Mouse (Mus musculus) forebrain, embryonic 14.5 days (tissue): ENCODE measurements at regions not wholly inside any gene's neighbourhood (a gene's known extent, or its start where the extent isn't known, plus 50 kb on each side); places are given as distances from the start of the nearest gene placed in this dataset.

Experiments used
- ATAC-seq: fragments of 200-750 bp; cut with Nextera tagmentation; 2 replicates; pipeline ENCODE4 v1.8.0; 2017; ENCODE audit warnings: mild to moderate bottlenecking, moderate library complexity
- DNase-seq: peaks from one replicate; pipeline ENCODE4 v3.0.0-alpha.2; 2015; ENCODE audit warnings: low spot score
- H3K27ac ChIP-seq: fragments of 300-500 bp; sonication (generic); 2 replicates; pipeline ENCODE4 v1.5.1; 2014; ENCODE audit warnings: low read depth, mild to moderate bottlenecking, control low read depth, low read length, moderate library complexity
- H3K27me3 ChIP-seq: fragments of 300-500 bp; sonication (generic); replicated peaks from 2 replicates; pipeline ENCODE4 v1.6.1; 2014; ENCODE audit warnings: low read length, control low read depth, mixed read lengths; ENCODE audit not compliant: control insufficient read depth, insufficient read depth
- H3K36me3 ChIP-seq: fragments of 300-500 bp; sonication (generic); 2 replicates; pipeline ENCODE4 v1.6.1; 2014; ENCODE audit warnings: low read length, control low read depth; ENCODE audit not compliant: control insufficient read depth, insufficient read depth
- H3K4me1 ChIP-seq: fragments of 300-500 bp; sonication (generic); 2 replicates; pipeline ENCODE4 v1.6.1; 2014; ENCODE audit warnings: antibody characterized with exemption, low read length, control low read depth; ENCODE audit not compliant: control insufficient read depth, insufficient read depth
- H3K4me2 ChIP-seq: fragments of 300-500 bp; sonication (generic); 2 replicates; pipeline ENCODE4 v1.6.1; 2014; ENCODE audit warnings: mild to moderate bottlenecking, control low read depth, low read length
- H3K4me3 ChIP-seq: fragments of 300-500 bp; sonication (generic); 2 replicates; pipeline ENCODE4 v1.5.1; 2014; ENCODE audit warnings: low read depth, low read length, control low read depth
- H3K9ac ChIP-seq: fragments of 300-500 bp; sonication (generic); 2 replicates; pipeline ENCODE4 v1.6.1; 2014; ENCODE audit warnings: mild to moderate bottlenecking, low read length, control low read depth, moderate library complexity
- H3K9me3 ChIP-seq: fragments of 300-500 bp; sonication (generic); replicated peaks from 2 replicates; pipeline ENCODE4 v1.6.1; 2016; ENCODE audit warnings: low read length, control low read depth, mixed read lengths; ENCODE audit not compliant: control insufficient read depth
- WGBS: fragments of 180-500 bp; shearing (Covaris S2); extraction: QIAGEN DNeasy Blood & Tissue Kit; methylation state at CpG from one replicate; pipeline ENCODE4 v1.1.7; 2014; 5-methylcytosine and 5-hydroxymethylcytosine counted together

DNA sequence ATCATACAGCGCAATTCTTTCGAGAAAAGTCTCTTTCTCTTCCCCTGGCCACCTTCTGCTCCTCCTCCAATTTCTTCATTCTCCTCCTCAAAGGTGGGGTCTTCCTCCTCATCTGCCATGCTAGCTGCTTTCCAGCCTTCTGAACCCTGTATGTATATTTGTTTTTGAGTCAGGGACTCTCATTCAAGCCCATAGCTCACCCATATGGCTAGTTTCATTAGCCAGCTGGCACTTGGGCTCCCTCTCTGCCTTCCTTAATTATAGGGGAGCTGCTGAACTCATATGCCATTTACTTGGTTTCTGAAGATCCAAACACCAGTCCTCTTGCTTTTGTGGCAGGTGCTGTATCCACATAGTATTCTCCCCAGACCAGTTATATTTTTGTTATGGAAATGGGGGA is 160.8 kb upstream of the Otx2 start:
- peak; percentile 37 for DNase-seq

DNA sequence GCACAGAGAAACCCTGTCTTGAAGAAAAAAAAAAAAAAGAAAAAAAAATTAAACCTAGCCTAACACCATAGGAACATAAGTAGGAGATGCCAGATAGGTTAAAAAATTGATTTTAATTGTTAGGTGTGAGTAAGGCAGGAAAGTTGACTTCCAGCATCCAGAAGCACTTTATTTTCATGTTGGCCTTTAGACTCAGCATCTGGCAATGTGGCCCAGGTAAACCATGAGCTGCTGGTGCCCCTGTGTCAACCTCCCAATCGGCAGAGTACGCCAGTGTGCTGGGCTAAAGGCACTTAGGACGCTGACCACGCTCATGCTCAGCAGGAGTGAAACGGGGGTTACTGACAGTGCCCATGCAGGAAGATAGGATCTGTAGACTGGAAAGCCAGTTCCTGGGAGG is 152.8 kb upstream of the Otx2 start:
- no peaks in the 10 kb centered on the region for H3K27me3 ChIP-seq
- H3K4me2 ChIP-seq = no peak overlapping the region
- WGBS = 57% methylated on average over 5 of the region's 5 CpGs
- H3K9me3 ChIP-seq = no peaks in the 10 kb centered on the region
- H3K36me3 ChIP-seq = no peaks in the 10 kb centered on the region
- no peak overlapping the region for H3K4me3 ChIP-seq
- DNase-seq (no peak), ATAC-seq (no peak)
- H3K9ac ChIP-seq = no peak overlapping the region
- H3K4me1 ChIP-seq = no peaks in the 10 kb centered on the region
- H3K27ac ChIP-seq = no peak overlapping the region

More for the DNA sequence above, 160.8 kb upstream of the Otx2 start:
- no peaks in the 10 kb centered on the region for H3K36me3 ChIP-seq
- H3K27ac ChIP-seq = no peak overlapping the region
- no peaks in the 10 kb centered on the region for H3K9me3 ChIP-seq
- H3K9ac ChIP-seq = no peak overlapping the region
- ATAC-seq = no peak
- H3K4me1 ChIP-seq = 0 out of 2 replicates have a peak, but pooled peaks cover 2% of the 10 kb centered on the region
- no peak overlapping the region for H3K4me3 ChIP-seq
- H3K4me2 ChIP-seq = no peak overlapping the region
- H3K27me3 ChIP-seq = no peaks in the 10 kb centered on the region
- WGBS = 89% methylated on average over 2 of the region's 2 CpGs

DNA sequence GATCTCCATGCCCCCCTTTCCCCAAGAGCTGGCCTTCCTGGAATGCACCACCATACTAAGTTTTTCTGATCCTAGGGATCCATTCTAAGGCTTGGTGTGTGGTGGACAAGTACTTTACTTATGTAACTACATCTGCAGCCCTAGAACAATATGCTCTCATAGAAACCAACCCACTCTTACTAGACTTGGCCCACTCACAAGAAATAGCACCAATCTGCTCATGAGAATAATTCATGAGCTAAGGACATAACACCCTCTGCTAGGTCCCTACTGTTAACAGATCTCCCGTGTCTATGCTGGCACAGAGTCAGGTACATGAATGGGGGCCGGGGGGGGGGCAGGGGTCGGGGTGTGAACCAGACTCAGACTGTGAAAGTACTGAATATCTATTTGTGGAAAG is 150.8 kb upstream of the Otx2 start:
- ATAC-seq (no peak), DNase-seq (no peak)
- Histone ChIP-seq H3K9me3 (no peaks in the 10 kb centered on the region), H3K4me1 (no peaks in the 10 kb centered on the region), H3K27me3 (no peaks in the 10 kb centered on the region), H3K4me2 (no peak overlapping the region), H3K9ac (no peak overlapping the region), H3K4me3 (no peak overlapping the region), H3K27ac (no peak overlapping the region), H3K36me3 (no peaks in the 10 kb centered on the region)
- WGBS = 63% methylated on average over 3 of the region's 3 CpGs

GRCm38 (mm10) chr14:48815941-48816340 is 142.3 kb upstream of the Otx2 start:
- peaks cover 7% of the 10 kb centered on the region; the same call in 1 of the 2 replicates for H3K4me1 ChIP-seq
- no peak overlapping the region for H3K4me2 ChIP-seq
- DNase-seq (no peak), ATAC-seq (no peak)
- no peak overlapping the region for H3K4me3 ChIP-seq
- no peak overlapping the region for H3K27ac ChIP-seq
- 0 out of 2 replicates have a peak, but pooled peaks cover 10% of the 10 kb centered on the region for H3K27me3 ChIP-seq
- no peaks in the 10 kb centered on the region for H3K36me3 ChIP-seq
- no peaks in the 10 kb centered on the region for H3K9me3 ChIP-seq
- 71% methylated on average over 3 of the region's 3 CpGs for WGBS
- H3K9ac ChIP-seq = no peak overlapping the region

GRCm38 (mm10) chr14:48815231-48815728 is 141.7 kb upstream of the Otx2 start:
- Histone ChIP-seq H3K9ac (no peak overlapping the region), H3K27ac (no peak overlapping the region), H3K4me3 (no peak overlapping the region), H3K4me2 (no peak overlapping the region), H3K27me3 (0 out of 2 replicates have a peak, but pooled peaks cover 10% of the 10 kb centered on the region), H3K36me3 (no peaks in the 10 kb centered on the region), H3K4me1 (peaks cover 7% of the 10 kb centered on the region; the same call in 1 of the 2 replicates), H3K9me3 (no peaks in the 10 kb centered on the region)
- DNase-seq (peak; percentile 69), ATAC-seq (no peak; the same call in 1 of the 2 replicates)
- 5% methylated on average over 8 of the region's 8 CpGs for WGBS

DNA sequence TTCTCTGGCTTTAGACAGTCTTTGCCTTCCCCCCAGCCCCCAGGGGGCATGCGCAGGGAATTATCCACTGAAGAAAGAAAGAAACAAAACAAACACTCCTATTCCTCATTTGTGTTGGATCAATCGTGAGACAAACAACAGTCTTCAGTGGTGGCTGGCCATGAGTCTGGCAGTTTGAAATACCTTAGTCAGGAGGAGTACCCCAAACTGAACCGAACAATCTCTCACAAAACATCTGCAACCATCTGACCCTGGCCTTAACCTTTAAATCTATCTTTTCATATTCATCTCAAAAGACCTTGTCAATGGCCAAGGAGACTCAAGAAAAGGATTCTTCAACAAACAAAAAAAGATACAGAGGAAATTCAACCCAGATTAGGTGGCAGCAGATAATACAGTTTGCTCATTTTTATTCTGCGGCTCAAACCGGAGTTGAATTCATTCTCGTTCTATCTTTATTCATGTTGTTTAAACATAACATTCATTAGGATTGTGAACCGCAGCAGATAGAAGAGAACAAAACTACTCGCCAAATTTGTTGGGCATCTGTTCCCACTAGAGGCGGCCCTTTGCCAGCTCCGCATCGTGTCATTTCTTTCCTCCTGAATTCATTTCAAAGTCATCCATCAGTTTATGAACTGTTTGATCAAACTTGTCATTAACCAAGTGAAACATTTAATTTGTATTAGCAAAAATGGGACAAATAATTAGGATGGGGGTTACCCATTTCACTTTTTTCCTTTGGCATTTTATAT is 139.3 kb upstream of the Otx2 start:
- 35% methylated on average over 11 of the region's 11 CpGs for WGBS
- Histone ChIP-seq H3K9ac (no peak overlapping the region), H3K27ac (no peak overlapping the region), H3K4me1 (peaks cover 7% of the 10 kb centered on the region; the same call in 1 of the 2 replicates), H3K27me3 (0 out of 2 replicates have a peak, but pooled peaks cover 6% of the 10 kb centered on the region), H3K4me2 (no peak overlapping the region), H3K4me3 (no peak overlapping the region), H3K9me3 (no peaks in the 10 kb centered on the region), H3K36me3 (no peaks in the 10 kb centered on the region)
- DNase-seq = peak; percentile 35
- ATAC-seq = no peak

- no peak overlapping the region for H3K4me3 ChIP-seq
- H3K36me3 ChIP-seq = no peaks in the 10 kb centered on the region
- WGBS = 86% methylated on average over 4 of the region's 4 CpGs
- no peak overlapping the region for H3K4me2 ChIP-seq
- no peak overlapping the region for H3K27ac ChIP-seq
- H3K4me1 ChIP-seq = peaks cover 8% of the 10 kb centered on the region
- ATAC-seq (no peak), DNase-seq (no peak)
- no peak overlapping the region for H3K9ac ChIP-seq
- H3K9me3 ChIP-seq = no peaks in the 10 kb centered on the region
- no peaks in the 10 kb centered on the region; the same call in 1 of the 2 replicates for H3K27me3 ChIP-seq
These were observed 130.5 kb upstream of the Otx2 start for GRCm38 (mm10) chr14:48804098-48804497.

DNA sequence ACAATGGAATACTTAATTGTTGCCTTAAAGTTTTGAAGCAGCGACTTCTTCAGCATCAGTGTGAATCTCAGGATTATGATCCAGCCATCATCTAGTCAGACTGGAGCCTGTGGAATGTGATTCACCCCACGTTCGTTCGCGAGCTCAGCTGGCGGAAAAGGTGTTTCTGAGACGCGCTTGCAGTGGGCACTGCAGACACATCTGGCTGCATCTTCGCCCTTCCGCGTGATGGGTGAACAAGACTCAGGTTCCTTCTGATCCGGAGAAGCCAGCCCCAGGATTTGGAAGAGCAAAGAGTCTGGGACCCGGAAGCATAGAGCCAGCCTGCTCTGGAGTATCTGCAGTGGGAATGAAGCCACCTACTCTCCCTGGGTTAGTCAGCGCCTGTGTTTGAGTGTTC is 127.7 kb upstream of the Otx2 start:
- Histone ChIP-seq H3K9ac (no peak overlapping the region), H3K4me3 (no peak overlapping the region), H3K4me2 (peak overlapping the region; percentile 29), H3K27me3 (peaks cover 7% of the 10 kb centered on the region), H3K36me3 (no peaks in the 10 kb centered on the region), H3K27ac (no peak overlapping the region), H3K4me1 (peaks cover 8% of the 10 kb centered on the region), H3K9me3 (0 out of 2 replicates have a peak, but pooled peaks cover 4% of the 10 kb centered on the region)
- ATAC-seq = 0 out of 2 replicates have a peak, but pooled peaks have one; percentile 27
- DNase-seq = peak; percentile 9
- 29% methylated on average over 14 of the region's 14 CpGs for WGBS

GRCm38 (mm10) chr14:48800857-48801256 is 127.2 kb upstream of the Otx2 start:
- no peaks in the 10 kb centered on the region for H3K36me3 ChIP-seq
- ATAC-seq (no peak; the same call in 1 of the 2 replicates), DNase-seq (peak; percentile 18)
- H3K4me2 ChIP-seq = peak overlapping the region; percentile 29; the same call in 1 of the 2 replicates
- WGBS = 2% methylated on average over 5 of the region's 5 CpGs
- peaks cover 8% of the 10 kb centered on the region for H3K4me1 ChIP-seq
- peaks cover 7% of the 10 kb centered on the region for H3K27me3 ChIP-seq
- no peak overlapping the region for H3K4me3 ChIP-seq
- H3K9me3 ChIP-seq = 0 out of 2 replicates have a peak, but pooled peaks cover 4% of the 10 kb centered on the region
- H3K9ac ChIP-seq = no peak overlapping the region
- H3K27ac ChIP-seq = no peak overlapping the region
